27 mouse cellular contexts compared by ENCODE assay signal in genomic region chr6:82051569-82051968, GRCm38 (mm10). TPM values are rescaled to one million over a fixed set of nuclear protein-coding genes. Genes with fewer than 3 reads are reported as not detected.
DNase-seq lines count a peak whose midpoint lies in the region; ATAC-seq and TF ChIP-seq lines count a peak whose summit lies in the region.
"Had no signal": no experiment of that assay in that cellular context is flagged by ENCODE, and none has a peak within 500 bp of the region (broad histone marks: within the 10 kb centered on the region; RNA-seq: fewer than 3 reads in every experiment).

No protein-coding gene starts in this region.

- H3K9ac ChIP-seq in heart, embryonic 11.5 days (ENCODE audit: low read depth, low read length): no peak overlapping the region
- peak overlapping the region; percentile 48 for H3K9ac ChIP-seq in liver, adult 2 months (ENCODE audit: low read depth, low read length)
- no peak overlapping the region for H3K9ac ChIP-seq in liver, embryonic 11.5 days (ENCODE audit: low read depth, low read length)
- no peak overlapping the region for H3K9ac ChIP-seq in intestine, postnatal 0 days (ENCODE audit: low read depth, low read length)
- H3K9ac ChIP-seq: embryonic facial prominence, embryonic 13.5 days; forebrain, embryonic 13.5 days; heart, embryonic 15.5 days; hindbrain, embryonic 15.5 days; stomach, embryonic 15.5 days had no signal

- H3K36me3 ChIP-seq in heart, embryonic 11.5 days (ENCODE audit: control insufficient read depth, insufficient read depth, low read length): no peaks in the 10 kb centered on the region
- H3K36me3 ChIP-seq in liver, adult 2 months (ENCODE audit: control insufficient read depth, insufficient read depth, low read length): no peaks in the 10 kb centered on the region; the same call in 1 of the 2 replicates
- no peaks in the 10 kb centered on the region for H3K36me3 ChIP-seq in liver, embryonic 11.5 days (ENCODE audit: control insufficient read depth, insufficient read depth, low read length)
- H3K36me3 ChIP-seq in E14TG2a.4 (ENCODE audit: insufficient read depth, low read length): no peaks in the 10 kb centered on the region
- no peaks in the 10 kb centered on the region for H3K36me3 ChIP-seq in intestine, postnatal 0 days (ENCODE audit: control insufficient read depth, insufficient read depth)
- H3K36me3 ChIP-seq: embryonic facial prominence, embryonic 13.5 days; heart, embryonic 15.5 days; hindbrain, embryonic 15.5 days; stomach, embryonic 15.5 days had no signal

- DNase-seq in heart, adult 8-10 months (ENCODE audit: low spot score): peak; percentile 16
- DNase-seq in liver, adult 2 months (ENCODE audit: extremely low read depth, low read depth, low spot score): peak; percentile 62
- no peak for DNase-seq in liver, embryonic 11.5 days (ENCODE audit: low spot score)
- DNase-seq in spleen, adult 18-20 months: no peak
- DNase-seq: adrenal gland, adult 2 months; B cell, adult 2 months; cerebellum, adult 11-12 months; cerebellum, postnatal 10 days; gastrocnemius, postnatal 10 days; right cerebral cortex, adult 18-20 months; right cerebral cortex, postnatal 4 days; thymus, adult 2 months; thymus, postnatal 4 days had no signal

- no peak overlapping the region for H3K4me2 ChIP-seq in heart, embryonic 11.5 days
- H3K4me2 ChIP-seq in liver, embryonic 11.5 days: no peak overlapping the region
- no peak overlapping the region for H3K4me2 ChIP-seq in intestine, postnatal 0 days (replicated peaks; ENCODE audit: low read depth)
- H3K4me2 ChIP-seq: embryonic facial prominence, embryonic 13.5 days; forebrain, embryonic 13.5 days; heart, embryonic 15.5 days; hindbrain, embryonic 15.5 days; midbrain, embryonic 11.5 days; stomach, embryonic 15.5 days had no signal

- H3K9me3 ChIP-seq in heart, embryonic 11.5 days (replicated peaks; ENCODE audit: control insufficient read depth, low read length): no peaks in the 10 kb centered on the region
- no peaks in the 10 kb centered on the region for H3K9me3 ChIP-seq in liver, embryonic 11.5 days (ENCODE audit: control insufficient read depth, low read length)
- no peaks in the 10 kb centered on the region for H3K9me3 ChIP-seq in E14TG2a.4 (ENCODE audit: low read length)
- H3K9me3 ChIP-seq in intestine, postnatal 0 days (ENCODE audit: control insufficient read depth): no peaks in the 10 kb centered on the region
- H3K9me3 ChIP-seq: embryonic facial prominence, embryonic 13.5 days; forebrain, embryonic 13.5 days; heart, embryonic 15.5 days; hindbrain, embryonic 15.5 days; stomach, embryonic 15.5 days had no signal

- WGBS in heart, embryonic 11.5 days (ENCODE audit: insufficient replicate concordance): 70% methylated on average over 8 of the region's 8 CpGs
- 13% methylated on average over 8 of the region's 8 CpGs for WGBS in liver, adult 2 months
- WGBS in liver, embryonic 11.5 days: 70% methylated on average over 8 of the region's 8 CpGs
- 42% methylated on average over 8 of the region's 8 CpGs for WGBS in intestine, postnatal 0 days

- no peak for TF ChIP-seq POLR2A in liver, adult 2 months (IDR thresholded peaks at IDR 0.05; ENCODE audit: extremely low read depth, insufficient read depth, low read length)

- H3K4me1 ChIP-seq in heart, embryonic 11.5 days (ENCODE audit: control insufficient read depth, insufficient read depth, low read length): no peaks in the 10 kb centered on the region; the same call in 1 of the 2 replicates
- peaks cover 41% of the 10 kb centered on the region for H3K4me1 ChIP-seq in liver, adult 2 months (ENCODE audit: control insufficient read depth, insufficient read depth, low read length)
- no peaks in the 10 kb centered on the region for H3K4me1 ChIP-seq in liver, embryonic 11.5 days (replicated peaks; ENCODE audit: control insufficient read depth, insufficient read depth, low read length)
- peaks cover 35% of the 10 kb centered on the region for H3K4me1 ChIP-seq in E14TG2a.4 (replicated peaks; ENCODE audit: low read depth, low read length)
- H3K4me1 ChIP-seq in intestine, postnatal 0 days (replicated peaks; ENCODE audit: control insufficient read depth, insufficient read depth, low read length): 0 out of 2 replicates have a peak, but pooled peaks cover 4% of the 10 kb centered on the region
- H3K4me1 ChIP-seq: forebrain, embryonic 13.5 days; hindbrain, embryonic 15.5 days had no signal

- peaks cover 53% of the 10 kb centered on the region; the same call in 1 of the 2 replicates for H3K79me2 ChIP-seq in liver, adult 2 months (ENCODE audit: control insufficient read depth, insufficient read depth, low read length)

- H3K27me3 ChIP-seq in heart, embryonic 11.5 days (ENCODE audit: control insufficient read depth, insufficient read depth, low read length): no peaks in the 10 kb centered on the region
- no peaks in the 10 kb centered on the region for H3K27me3 ChIP-seq in liver, adult 2 months (ENCODE audit: control insufficient read depth, insufficient read depth, low read length)
- H3K27me3 ChIP-seq in liver, embryonic 11.5 days (replicated peaks; ENCODE audit: control insufficient read depth, insufficient read depth, low read length): no peaks in the 10 kb centered on the region
- no peaks in the 10 kb centered on the region for H3K27me3 ChIP-seq in E14TG2a.4 (ENCODE audit: insufficient read depth, low read length)
- H3K27me3 ChIP-seq in intestine, postnatal 0 days (replicated peaks; ENCODE audit: control insufficient read depth, insufficient read depth, low read length): no peaks in the 10 kb centered on the region
- H3K27me3 ChIP-seq: embryonic facial prominence, embryonic 13.5 days; forebrain, embryonic 13.5 days; heart, embryonic 15.5 days; hindbrain, embryonic 15.5 days; stomach, embryonic 15.5 days had no signal

- TF ChIP-seq CTCF in liver, adult 2 months (IDR thresholded peaks at IDR 0.05; ENCODE audit: low read depth, low read length): no peak
- TF ChIP-seq CTCF in E14TG2a.4 (conservative IDR thresholded peaks at IDR 0.05; ENCODE audit: low read length): no peak
- no peak for TF ChIP-seq CTCF in intestine, postnatal 0 days (IDR thresholded peaks at IDR 0.05; ENCODE audit: low read depth)

- H3K4me3 ChIP-seq in heart, embryonic 11.5 days (ENCODE audit: low read depth, low read length): no peak overlapping the region
- H3K4me3 ChIP-seq in liver, adult 2 months (ENCODE audit: insufficient read depth, low read depth, low read length): no peak overlapping the region
- no peak overlapping the region for H3K4me3 ChIP-seq in liver, embryonic 11.5 days (ENCODE audit: low read depth, low read length)
- 0 out of 2 replicates have a peak overlapping the region, but pooled peaks have one; percentile 17 for H3K4me3 ChIP-seq in E14TG2a.4 (replicated peaks; ENCODE audit: low read length)
- no peak overlapping the region for H3K4me3 ChIP-seq in intestine, postnatal 0 days (ENCODE audit: low read depth, low read length)
- H3K4me3 ChIP-seq: embryonic facial prominence, embryonic 13.5 days; erythroblast, embryonic 14.5 days; forebrain, embryonic 13.5 days; heart, embryonic 15.5 days; hindbrain, embryonic 15.5 days; stomach, embryonic 15.5 days had no signal

- H3K27ac ChIP-seq in heart, embryonic 11.5 days (ENCODE audit: low read depth, low read length): no peak overlapping the region
- H3K27ac ChIP-seq in liver, adult 2 months (replicated peaks; ENCODE audit: insufficient read depth, low read depth, low read length): peak overlapping the region; percentile 72
- H3K27ac ChIP-seq in liver, embryonic 11.5 days (ENCODE audit: low read depth, low read length): no peak overlapping the region
- H3K27ac ChIP-seq in intestine, postnatal 0 days (ENCODE audit: low read depth, low read length): 0 out of 2 replicates have a peak overlapping the region, but pooled peaks have one; percentile 46
- H3K27ac ChIP-seq: forebrain, embryonic 13.5 days; heart, embryonic 15.5 days; hindbrain, embryonic 15.5 days; stomach, embryonic 15.5 days had no signal

- ATAC-seq in heart, embryonic 11.5 days (replicated peaks; ENCODE audit: insufficient number of reproducible peaks, low FRiP score, low TSS enrichment): no peak
- no peak for ATAC-seq in liver, embryonic 11.5 days (replicated peaks; ENCODE audit: low FRiP score)
- no peak for ATAC-seq in intestine, postnatal 0 days
- ATAC-seq: forebrain, embryonic 13.5 days had no signal

RNA-seq across cellular contexts. Expression of gene Eva1a, which starts 10.7 kb away (rescaled TPM):
- 1 to 10 TPM; 1.5 to 2.2 (median 1.6) TPM for total RNA-seq in heart, adult 8-10 months (2022)
- 5.0 and 6.4 TPM in 2 replicates for polyA plus RNA-seq in heart, embryonic 11.5 days (2014; fragmentation: Nextera tagmentation; extraction: Ambion mirVana)
- 97.7 and 104 TPM in 2 replicates for total RNA-seq in liver, adult 2 months (2014; rRNA removed)
- polyA plus RNA-seq in liver, adult 2 months (2012; rRNA removed): 75.4 and 87.4 TPM in 2 replicates
- 4.2 and 4.6 TPM in 2 replicates for polyA plus RNA-seq in liver, embryonic 11.5 days (2014; fragmentation: Nextera tagmentation; extraction: Ambion mirVana)
- polyA plus RNA-seq in intestine, postnatal 0 days (2015; fragmentation: Nextera tagmentation; extraction: Ambion mirVana): 18.7 and 20.8 TPM in 2 replicates
- total RNA-seq: CH12.LX; hematopoietic stem cell, adult 5-6 weeks; megakaryocyte progenitor cell, adult 5-6 weeks; MEL had no signal

Comparison
In these comparisons a context has a peak if more than half of its experiments do, and no peak if none do; other contexts are left out.
1. DNase-seq: peak in heart, adult 8-10 months (single experiment) and liver, adult 2 months (single experiment); none in liver, embryonic 11.5 days (single experiment) and spleen, adult 18-20 months (0 of 2).
2. H3K27ac ChIP-seq: peak in liver, adult 2 months (single experiment) and intestine, postnatal 0 days (single experiment); none in heart, embryonic 11.5 days (single experiment) and liver, embryonic 11.5 days (single experiment).